Mouse (Mus musculus) megakaryocyte, embryonic 14.5 days (primary cell): ENCODE measurements around the gene Gm1604a.
"Not testable (repeated sequence)": the region's sequence is repeated elsewhere in the genome, so short reads cannot be mapped to it uniquely, and the experiment has no call there.

Source experiments
- FLI1 ChIP-seq: IDR thresholded peaks from 2 replicates; pipeline ENCODE4 v1.6.1; 2012; ENCODE audit warnings: low read length, inconsistent platforms, mixed read lengths
- GATA1 ChIP-seq: IDR thresholded peaks from 3 replicates; pipeline ENCODE4 v1.6.1; 2012; ENCODE audit warnings: mixed read lengths, low read length, inconsistent platforms, borderline replicate concordance

DNA sequence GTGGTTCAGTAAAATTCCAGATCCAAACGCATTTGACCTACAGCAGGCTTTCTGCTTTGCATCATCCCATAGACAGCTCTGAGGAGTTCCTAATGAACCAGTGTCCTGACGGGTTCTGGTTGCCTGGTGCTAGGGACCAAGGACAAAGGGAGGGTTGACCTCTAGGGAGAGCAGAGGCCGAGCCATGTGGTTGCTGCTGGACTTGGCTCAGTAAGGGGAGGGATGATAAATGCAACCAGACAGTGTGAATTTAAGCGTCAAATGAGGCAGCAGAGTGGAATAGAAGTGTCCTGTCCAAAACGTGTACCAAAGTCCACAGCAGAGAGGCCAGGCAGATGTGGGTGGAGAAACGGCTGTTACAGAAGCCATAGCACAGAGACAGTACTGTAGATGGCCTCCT is 29.9 kb upstream of the Gm1604a start:
- not testable (repeated sequence) for TF ChIP-seq GATA1, FLI1
